Mouse (Mus musculus): ENCODE measurements around the gene Pkd1l2.

- TF ChIP-seq CTCF (IDR thresholded peaks at IDR 0.05; ENCODE audit: low read depth), result no peak
- no peak for TF ChIP-seq EP300 (IDR thresholded peaks at IDR 0.05; ENCODE audit: low read depth)
Measured at GRCm38 (mm10) chr8:117061180-117061880, 20.9 kb downstream of the Pkd1l2 start.

Measured in heart, postnatal 0 days (tissue).